Mouse (Mus musculus) brain, embryonic 18.5 days (tissue): Measurements from ENCODE around the gene Dll4.

Source experiments
- DNase-seq: peaks from one replicate; pipeline ENCODE4 v3.0.0-alpha.2; 2012; ENCODE audit warnings: low read depth, low spot score

The Dll4 gene

DNA sequence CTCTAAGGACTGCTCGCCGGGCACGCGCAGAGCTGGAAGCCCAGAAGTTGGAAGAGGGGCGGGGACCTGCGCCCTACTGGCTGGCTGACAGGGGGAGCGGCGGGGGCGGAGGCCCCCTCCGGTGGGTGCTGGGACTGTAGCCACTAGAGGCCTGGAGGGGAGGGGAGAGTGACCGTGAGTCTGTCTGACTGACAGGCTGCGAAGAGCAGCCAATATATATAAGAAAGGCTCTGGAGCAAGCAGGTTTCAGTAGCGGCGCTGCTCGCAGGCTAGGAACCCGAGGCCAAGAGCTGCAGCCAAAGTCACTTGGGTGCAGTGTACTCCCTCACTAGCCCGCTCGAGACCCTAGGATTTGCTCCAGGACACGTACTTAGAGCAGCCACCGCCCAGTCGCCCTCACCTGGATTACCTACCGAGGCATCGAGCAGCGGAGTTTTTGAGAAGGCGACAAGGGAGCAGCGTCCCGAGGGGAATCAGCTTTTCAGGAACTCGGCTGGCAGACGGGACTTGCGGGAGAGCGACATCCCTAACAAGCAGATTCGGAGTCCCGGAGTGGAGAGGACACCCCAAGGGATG is at the start of gene Dll4:
Gene Dll4 (plus strand): TSS at position 217 of the 576 bp plus-strand sequence.
- DNase-seq, result no peak

DNA sequence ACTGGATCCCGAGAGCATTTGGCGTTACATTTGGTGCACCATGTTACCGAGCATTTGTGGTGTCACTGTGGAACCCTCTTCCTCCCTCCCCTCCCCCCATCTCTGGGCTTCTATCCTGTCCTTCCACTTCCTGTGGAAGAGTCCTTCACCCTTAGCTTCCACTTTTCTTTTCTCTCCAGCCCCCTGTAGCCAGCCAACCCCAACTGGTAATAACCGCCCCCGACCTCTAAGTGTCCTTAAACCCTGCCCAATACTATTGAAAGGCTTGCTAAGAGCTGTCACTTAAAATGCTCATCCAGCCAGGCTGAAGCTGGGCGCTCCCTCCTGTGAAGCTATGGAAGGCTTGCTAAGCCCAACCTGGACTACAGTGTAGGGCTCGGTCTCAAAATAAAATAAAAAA is 48.7 kb upstream of the Dll4 start:
- no peak for DNase-seq

DNA sequence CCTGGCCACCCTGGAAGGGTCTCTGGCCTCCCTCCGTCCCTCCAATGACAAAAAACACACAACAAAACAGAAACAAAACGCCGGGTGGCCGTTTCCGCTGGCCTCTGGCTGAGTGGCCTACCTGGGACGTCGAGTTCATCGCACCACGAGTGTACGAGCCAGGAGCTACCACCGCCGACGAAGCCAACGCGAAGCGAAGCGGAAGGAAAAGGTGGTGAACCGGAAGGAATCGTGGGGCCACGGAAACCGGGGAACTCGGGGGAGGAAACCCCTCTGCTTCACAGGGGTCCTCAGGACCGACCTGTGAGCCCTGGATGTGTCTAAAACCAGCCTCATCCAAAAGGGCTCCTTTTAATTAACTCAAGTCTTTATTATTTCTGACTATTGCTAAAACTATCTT is 47.8 kb upstream of the Dll4 start:
- DNase-seq, result no peak

DNA sequence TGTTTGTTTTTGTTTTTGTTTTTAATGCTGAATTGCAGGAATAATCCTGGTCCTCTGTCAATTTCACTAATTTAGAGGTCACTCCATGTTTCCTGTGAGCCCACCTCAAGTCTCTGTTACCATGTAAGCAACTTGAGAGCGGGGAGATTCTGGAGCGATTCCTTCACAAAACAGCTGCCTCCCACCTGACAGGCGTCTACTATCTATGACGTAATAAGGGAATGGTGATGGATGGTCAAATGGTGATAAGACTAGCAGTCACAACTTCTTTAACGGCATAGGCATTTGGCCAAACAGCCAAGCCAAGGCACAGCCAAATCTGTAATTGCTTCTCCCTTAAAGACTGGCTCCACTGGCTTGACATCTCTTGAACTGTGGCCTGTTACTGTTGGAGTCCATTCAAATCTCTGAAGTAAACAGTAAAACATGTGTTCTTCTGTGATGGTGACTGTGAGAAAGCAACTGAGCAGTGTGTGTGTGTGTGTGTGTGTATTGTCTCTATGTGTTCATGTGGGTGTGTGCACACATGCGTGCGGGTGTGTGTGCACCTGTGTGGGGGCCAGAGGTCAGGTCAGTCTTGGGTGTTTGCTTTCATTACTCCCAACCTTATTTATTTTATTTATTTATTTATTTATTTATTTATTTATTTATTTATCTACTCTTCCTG is 43.6 kb upstream of the Dll4 start:
- DNase-seq, result no peak

DNA sequence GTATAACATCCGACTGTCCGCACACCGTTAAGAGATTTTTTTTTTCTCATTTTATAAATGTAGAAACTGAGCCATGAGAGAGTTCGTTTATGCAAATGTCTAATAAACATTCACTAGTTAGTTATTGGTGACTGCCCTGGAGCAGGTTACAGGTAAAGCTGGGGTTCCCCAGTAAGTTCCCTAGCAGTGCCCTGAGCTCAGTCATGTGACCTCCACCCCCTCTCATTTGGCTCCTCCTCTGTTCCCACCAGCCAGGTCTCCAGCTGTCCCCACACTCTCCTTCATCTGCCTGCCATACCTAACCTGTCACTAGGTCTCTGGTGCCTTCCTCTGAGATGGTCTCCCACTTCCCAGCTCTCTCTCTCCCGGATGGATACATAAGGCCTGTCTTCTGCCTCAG is 38.2 kb upstream of the Dll4 start:
- no peak for DNase-seq

DNA sequence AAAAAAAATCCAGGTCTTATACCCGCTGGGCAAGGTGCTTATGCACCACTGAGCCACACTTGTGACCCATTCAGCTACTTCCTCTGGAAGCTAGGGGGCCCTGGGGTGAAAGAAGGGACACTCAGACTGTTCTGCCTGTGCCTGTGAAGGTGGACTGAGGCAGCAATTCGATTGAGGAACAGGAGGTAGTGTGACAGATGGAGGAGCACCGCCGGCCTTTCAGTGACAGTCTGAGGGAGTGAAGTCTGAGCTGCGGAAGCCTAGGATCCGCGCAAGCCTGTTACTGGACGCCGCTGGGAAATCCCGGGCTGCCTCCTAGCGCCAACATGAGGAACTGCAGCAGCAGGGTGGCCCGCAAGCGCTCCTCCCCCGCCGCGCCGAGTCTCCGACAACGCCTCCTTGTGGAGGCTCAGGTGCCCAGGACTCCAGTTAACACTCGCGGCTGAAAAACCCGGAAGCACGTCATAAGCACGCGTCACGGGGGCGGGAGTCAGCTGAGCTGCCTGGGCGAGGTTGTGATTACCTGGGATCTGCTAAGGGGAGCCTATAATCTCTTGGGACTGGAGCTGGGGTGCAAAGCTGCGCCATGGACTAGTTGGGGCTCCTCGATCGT is 37.2 kb upstream of the Dll4 start, which contains the start of gene Vps18:
Gene Vps18 (plus strand): TSS at position 471 of the 613 bp plus-strand sequence.
- DNase-seq, result peak; percentile 91

DNA sequence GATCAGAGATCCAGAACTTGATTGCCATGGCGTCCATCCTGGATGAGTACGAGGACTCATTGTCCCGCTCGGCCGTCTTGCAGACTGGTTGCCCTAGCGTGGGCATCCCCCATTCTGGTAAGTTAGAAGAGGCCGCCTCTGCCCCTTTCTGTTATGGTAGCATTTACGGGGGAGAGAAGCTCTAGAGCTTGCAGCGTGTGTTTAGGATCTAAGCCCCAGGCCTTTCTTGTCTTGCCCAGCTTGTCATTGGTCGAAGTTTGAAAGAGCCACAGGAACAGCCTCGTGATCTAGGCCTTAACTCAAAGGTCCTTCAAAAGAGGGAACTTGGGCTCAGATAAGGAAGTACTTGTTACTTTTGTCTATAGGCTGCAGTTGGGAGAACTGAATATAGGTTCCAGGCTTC is 36.6 kb upstream of the Dll4 start:
- no peak for DNase-seq

DNA sequence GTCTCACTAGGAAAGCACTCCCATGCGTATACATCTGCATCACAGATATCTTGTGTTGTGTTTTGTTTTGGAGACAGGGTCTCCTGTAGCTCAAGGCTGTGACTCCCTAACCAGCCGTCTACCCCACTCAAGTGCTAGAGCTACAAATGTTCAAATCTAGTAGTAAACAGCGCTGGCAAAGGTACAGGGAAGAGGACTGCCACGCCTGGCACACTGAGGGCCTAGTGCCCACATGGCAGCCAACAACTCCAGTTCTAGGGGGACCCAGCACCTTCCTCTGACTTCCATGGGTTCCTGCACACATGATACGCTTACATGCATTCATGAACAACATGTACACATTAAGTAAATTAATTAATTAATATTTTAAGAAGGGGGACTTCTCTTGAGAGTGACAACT is 33.3 kb upstream of the Dll4 start:
- DNase-seq, result no peak

DNA sequence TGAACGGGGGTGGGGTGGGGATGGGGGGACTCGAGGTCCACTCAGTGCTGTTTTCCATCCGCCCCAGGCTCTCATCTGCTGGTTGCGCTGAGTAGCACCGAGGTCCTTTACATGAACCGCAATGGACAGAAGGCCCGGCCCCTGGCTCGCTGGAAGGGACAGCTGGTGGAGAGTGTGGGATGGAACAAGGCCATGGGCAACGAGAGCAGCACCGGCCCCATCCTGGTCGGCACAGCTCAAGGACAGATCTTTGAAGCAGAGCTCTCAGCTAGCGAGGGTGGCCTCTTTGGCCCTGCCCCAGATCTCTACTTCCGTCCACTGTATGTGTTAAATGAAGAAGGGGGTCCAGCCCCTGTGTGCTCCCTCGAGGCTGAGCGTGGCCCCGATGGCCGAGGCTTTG is 32.7 kb upstream of the Dll4 start:
- DNase-seq, result no peak

DNA sequence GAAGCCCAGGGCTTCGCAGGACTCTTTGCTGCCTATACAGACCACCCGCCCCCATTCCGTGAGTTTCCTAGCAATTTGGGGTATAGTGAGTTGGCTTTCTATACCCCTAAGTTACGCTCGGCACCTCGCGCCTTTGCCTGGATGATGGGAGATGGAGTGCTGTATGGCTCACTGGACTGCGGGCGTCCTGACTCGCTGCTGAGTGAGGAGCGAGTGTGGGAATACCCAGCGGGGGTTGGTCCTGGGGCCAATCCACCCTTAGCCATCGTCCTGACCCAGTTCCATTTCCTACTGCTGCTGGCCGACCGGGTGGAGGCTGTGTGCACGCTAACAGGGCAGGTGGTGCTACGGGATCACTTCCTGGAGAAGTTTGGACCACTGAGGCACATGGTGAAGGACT is 32.3 kb upstream of the Dll4 start:
- no peak for DNase-seq

DNA sequence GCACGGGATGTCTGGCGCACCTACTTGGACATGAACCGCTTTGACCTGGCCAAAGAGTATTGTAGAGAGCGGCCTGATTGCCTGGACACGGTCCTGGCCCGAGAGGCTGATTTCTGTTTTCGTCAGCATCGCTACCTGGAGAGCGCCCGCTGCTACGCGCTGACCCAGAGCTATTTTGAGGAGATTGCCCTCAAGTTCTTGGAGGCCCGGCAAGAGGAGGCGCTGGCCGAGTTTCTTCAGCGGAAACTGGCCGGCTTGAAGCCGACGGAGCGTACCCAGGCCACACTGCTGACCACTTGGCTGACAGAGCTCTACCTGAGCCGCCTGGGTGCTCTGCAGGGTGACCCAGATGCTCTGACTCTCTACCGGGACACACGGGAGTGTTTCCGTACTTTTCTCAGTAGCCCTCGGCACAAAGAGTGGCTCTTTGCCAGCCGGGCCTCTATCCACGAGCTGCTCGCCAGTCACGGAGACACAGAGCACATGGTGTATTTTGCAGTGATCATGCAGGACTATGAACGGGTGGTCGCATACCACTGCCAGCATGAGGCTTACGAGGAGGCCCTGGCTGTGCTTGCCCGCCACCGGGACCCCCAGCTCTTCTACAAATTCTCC is 31.7 kb upstream of the Dll4 start:
- no peak for DNase-seq

DNA sequence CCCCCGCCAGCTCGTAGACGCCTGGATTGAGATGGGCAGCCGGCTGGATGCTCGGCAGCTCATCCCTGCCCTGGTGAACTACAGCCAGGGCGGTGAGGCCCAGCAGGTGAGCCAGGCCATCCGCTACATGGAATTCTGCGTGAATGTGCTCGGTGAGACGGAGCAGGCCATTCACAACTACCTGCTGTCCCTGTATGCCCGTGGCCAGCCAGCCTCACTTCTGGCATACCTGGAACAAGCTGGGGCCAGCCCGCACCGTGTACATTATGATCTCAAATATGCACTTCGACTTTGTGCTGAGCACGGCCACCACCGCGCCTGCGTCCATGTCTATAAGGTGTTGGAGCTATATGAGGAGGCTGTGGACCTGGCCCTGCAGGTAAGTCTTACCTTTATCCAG is 31.2 kb upstream of the Dll4 start:
- DNase-seq, result no peak

DNA sequence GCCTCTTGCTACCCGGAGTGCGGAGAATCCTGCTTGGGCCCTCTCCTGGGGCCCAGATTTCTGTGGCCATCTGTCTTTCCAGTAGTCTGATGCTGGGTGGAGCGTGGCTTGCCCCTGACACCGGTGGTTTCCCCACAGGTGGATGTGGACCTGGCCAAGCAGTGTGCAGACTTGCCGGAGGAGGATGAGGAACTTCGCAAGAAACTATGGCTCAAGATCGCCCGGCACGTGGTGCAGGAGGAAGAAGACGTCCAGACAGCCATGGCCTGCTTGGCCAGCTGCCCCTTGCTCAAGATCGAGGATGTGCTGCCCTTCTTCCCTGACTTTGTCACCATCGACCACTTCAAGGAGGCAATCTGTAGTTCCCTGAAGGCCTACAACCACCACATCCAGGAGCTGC is 28.8 kb upstream of the Dll4 start:
- DNase-seq, result no peak

DNA sequence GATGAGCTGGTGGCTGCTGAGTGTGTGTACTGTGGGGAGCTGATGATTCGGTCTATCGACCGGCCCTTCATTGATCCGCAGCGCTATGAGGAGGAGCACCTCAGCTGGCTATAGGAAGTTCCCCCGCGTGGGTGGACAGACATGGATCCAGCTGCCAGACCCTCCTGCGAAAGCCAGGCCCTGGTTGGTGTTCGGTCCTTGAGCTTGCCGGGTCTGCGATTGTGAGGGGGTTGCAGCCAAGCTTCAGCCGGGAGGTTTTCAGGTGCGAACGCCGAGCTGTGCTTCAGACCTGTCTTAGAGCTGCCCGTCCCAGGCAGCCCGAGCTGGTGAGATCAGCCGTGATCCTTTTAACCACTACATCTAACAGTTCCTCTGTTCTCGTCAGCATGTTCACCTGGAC is 28.1 kb upstream of the Dll4 start:
- no peak for DNase-seq

DNA sequence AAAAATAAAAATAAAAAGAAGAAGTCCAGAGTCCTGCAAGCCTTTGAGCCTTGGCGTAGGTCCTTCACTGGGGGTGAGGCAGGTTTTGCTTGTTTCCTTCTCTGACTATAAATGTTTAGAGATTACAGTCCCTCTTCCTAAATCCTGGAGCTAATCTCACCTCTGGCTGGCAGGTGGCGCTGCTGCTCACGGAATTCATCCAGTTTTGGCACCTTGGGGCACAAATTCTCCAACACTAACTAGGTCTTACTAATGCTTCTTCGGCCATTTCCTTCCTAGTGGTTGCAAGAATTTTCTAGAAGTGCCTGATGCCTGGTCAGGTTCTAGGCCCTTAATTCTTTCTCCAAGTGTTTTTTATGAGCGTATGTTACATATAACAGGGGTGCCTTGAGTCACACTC is 27.3 kb upstream of the Dll4 start:
- no peak for DNase-seq

DNA sequence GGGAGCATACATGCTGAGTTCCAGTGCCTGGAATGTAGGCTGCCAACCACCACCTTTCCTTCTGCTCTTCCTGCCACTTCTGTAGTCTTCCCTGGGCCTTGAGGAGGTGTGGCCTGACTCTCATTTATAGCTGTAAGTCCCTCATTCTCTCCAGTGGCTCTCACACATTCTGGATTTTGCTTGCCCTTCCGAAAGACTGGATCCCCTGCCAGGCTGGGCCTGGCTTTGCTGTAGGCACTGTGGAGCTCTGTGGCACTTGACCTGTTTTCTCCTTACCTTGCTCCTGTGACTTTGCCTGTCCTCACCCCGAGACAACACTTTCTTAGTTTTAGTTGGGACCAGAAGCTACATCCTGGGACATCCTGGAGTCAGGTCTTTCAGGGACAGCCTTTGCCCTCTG is 26.7 kb upstream of the Dll4 start:
- no peak for DNase-seq

DNA sequence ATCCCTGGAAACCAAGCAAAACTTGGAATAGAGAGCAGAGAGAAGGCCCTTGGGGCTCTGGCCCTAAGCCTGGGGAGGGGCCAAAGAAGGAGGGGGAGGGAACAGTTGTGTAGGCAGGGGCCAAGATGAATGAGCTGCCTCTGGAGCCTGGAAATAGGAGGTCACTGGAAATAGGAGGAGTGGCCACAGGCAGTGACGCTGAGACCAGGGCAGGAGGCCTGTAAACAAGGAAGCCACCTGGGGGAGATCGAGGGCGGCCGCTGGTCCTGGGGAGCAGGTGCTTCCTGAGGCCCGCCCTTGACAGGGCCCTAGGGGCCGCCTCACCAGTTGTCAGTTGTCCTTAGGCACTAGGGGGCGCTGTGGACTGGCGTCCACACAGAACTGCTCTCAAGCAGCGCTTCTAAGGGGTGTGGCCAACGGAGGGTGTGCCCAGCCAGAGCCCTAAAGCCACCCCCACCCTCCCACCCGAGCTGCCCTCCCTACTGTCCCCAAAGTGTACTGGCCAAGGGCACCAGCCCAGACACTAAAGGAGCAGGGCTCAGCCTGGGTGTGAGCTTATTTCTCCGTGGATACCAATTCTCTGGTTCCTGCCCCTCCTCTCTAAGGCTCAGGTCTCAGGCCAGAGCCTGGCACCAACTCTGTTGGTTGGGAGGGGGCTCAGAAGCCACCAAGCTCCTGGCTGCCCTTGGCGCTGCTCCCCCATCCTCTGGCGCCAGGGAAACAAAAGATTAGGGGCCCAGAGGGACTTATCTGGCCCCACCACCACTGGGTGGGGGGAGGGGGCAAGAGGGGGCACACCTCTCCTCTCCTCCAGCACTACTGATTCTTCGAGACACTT is 25.4 kb upstream of the Dll4 start:
- DNase-seq, result no peak

DNA sequence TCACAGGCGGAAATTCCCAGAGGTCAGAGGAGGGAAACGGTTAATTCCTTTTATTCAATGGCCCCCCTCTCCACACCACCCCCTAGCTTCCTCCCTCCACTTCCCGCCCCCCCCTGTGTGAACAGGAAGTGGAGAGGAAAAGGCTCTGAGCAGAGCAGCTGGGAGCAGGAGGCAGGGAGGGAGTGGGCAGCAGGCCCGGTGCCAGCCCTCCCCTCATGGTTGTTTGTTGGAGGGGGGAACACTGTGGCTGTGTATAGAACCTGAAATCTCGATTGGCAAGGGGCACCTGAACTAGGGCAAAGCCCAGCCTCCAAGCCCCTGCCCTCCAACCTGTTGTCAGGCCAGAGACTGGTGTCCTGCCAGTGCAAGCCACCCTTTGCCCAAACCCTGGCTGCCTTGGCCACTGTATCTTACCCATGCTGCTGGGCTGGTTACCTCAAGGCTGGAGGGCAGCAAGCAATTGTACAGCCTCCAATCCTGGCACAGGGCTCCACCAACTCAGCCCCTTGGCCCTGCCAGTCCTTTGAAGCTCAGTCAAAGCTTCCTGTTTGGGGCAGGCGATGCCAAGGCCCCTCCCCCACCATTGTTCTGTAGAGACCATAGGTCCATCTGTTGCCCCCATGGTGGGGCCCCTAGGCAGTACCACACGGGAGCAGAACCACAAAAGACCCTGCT is 24.6 kb upstream of the Dll4 start:
- no peak for DNase-seq

DNA sequence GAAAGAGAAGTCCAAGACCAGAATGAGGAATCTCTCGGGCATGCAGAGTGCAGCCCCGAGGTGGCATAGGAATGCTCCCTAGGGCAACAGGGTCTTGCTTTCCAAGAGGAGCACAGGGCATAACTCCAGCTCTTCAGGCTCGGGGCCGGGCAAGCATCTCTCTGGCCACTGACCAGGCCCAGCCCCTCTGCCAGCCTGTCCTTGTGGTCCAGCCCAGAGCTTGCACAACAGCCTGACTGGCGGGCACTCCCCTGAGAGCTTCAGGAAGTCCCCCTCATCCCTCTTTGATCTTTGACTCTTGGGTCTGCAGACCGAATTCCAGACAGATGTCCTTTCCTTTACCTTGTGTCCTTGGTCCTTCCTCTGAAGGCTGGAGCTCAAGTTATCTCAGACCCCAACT is 22.7 kb upstream of the Dll4 start:
- no peak for DNase-seq

DNA sequence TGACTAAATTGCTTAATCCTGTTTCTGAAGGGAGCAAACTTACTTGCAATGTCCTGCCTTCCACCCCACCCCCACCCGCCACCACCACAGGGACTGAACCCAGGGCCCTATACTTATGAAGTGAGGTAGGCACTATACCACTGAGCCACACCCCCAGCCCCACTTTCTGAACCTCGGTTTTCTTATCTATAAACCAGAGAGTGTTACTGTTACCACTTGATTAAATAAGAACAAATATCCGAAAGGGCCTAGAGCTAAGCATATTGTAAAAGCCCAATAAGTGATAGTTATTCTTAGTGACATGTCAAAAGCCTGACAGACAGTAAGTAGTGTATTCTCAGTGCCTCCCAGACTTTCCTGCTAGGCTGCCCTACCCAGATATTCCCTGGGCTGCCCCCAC is 21.2 kb upstream of the Dll4 start:
- no peak for DNase-seq

DNA sequence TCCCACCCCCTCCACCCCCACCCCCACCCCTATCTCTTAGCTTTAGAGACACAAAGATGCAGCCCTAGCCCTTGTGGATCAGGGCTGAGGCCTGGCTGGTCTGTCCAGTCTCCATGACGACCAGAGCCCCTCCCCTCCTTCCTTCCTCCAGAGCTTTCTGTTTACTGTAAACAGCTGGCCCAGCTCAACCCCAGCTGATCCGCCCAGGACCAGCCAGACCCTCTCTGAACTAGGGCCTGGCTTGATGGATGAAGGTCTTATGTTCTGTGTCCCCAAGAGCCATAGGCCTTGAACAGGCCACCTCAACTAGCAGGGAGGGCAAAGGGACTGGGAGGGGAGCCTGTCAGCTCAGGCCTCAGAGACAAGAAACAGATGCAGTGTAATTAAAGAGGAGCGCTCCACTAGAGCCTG is 20.8 kb upstream of the Dll4 start:
- no peak for DNase-seq

DNA sequence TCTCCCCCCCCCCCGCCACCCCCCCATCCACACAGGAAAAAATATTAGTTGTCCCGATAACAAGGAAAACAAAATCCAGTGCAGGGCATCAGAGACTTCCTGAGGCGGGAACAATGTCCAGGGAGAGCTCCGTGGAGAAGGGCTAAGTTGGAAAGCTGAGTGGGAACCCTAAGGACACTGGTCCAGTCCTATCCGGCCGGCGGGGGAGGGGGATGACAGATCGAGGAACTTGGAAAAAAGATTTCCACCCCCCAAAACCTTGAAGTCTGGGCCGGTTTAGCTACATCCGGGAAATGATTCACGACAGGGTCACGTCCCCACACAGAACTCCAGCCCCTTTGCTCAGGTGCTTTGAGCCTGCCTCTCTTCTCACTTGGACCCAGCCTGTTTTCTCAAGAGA is 14.0 kb upstream of the Dll4 start:
- DNase-seq, result no peak
